Mouse (Mus musculus) kidney, adult 2 months (tissue): ENCODE measurements around the gene Tbx3.

Experiments
- CTCF ChIP-seq: fragments of 200-500 bp; conservative IDR thresholded peaks from 2 replicates; pipeline ENCODE4 v1.5.1; 2011; ENCODE audit warnings: low read depth, mild to moderate bottlenecking, control low read depth, low read length, moderate library complexity, mixed read lengths; ENCODE audit not compliant: insufficient read depth, insufficient read length
- POLR2A ChIP-seq: fragments of 200-500 bp; IDR thresholded peaks from one replicate; pipeline ENCODE4 v1.6.1; 2011; ENCODE audit warnings: low read depth, low read length, control low read depth

DNA sequence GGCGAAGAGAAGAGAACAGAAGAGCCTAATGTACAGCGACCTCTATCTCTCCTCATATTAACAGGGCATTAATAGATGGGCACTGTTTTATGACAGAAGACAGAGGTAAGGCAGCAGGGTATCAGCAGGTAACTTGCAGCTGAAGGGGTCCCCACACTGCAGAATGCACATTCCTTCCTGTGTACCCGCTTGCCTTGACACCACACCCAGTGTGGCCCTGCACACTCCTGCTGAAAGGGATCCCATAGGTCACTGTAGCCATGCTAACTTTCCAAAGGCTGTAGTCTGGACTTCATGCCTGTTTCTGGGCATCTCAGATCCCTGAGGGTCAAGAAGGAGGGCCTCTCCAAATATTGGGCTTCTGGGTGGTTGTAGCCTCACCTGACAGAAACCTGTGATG, 42.4 kb upstream of the Tbx3 start:
- TF ChIP-seq CTCF (no peak), POLR2A (no peak)
